Mouse (Mus musculus): ENCODE measurements around the gene Pdx1.
A peak's percentile ranks its signal among the peaks of the same experiment; 100 is the strongest.

Gene Pdx1

DNA sequence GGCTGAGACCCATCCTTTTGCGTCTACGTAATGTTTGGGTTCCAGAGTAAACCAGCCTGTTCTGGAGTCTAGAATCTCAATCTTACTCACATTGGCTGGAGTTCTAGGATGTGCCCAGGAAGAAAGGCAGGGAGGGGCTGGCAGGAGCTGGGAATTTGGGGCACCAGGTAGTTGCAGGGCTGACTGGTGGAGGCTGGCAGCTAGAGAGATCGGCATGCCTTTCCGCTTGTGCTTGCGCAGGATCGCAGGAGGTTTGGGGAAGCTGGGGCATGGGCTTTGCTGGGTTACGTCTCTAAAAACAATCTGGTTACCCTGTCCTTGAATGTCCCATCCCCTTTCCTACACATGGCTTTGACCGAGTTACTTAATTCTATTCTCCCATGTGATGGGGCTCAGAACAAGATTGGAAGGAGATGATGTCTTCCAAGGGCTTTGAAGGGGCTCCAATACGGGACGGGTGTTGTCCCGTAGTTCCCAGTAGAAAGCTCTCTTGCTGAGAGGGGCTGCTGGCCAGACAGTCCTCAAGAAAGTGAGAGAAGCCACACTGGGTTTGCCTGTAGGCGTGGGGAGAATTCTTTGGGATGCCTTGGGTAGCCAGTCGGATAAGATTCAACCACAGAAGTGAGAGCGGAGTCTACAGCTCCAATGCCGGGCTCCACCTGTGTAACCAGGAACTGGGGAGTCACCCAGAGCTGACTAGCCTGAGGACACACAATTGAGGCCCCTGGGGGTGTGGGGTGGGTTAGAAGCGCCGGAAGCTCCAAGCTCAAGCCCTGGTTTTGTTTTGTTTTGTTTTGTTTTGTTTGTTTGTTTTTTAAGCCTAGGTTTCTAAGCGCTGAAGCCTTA lies 7.2 kb downstream of the Pdx1 start:
- DNase-seq (ENCODE audit: extremely low read depth, insufficient read length, low spot score): no peak

DNA sequence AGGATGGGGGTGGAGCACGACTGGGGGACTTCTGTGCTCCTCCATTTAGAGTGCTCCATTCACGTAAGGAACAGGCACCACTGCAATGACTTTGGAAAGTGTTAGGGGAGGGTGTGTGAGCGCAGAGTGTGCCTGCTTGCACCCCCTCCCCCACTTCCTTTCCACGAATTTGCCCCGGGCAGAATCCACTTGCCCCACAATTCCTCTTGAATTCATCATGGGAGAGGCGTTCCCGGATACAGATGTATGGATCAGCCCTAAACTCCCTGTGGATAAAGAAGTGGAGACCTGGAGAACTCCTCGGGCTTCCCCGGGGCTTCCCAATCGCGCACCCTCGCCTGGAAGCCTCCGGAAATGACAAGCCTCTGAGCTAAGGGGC lies 7.8 kb downstream of the Pdx1 start:
- DNase-seq (ENCODE audit: extremely low read depth, insufficient read length, low spot score): no peak

DNA sequence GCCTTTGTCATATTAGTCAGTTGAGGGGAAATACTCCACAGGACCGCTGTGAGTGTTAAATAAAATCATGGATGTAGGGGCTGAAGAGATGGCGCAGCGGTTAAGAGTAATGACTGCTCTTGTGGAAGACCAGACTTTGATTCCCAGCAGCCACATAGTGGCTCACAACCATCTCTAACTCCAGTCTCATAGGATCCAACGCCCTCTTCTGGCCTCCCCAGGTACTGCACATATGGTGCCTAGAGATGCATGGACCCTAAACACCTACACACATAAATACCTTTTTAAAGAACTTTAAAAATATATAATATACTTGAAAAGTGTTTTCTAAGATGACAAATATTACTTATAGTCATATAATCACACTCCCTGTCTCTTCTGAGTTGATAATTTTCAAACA lies 14.6 kb downstream of the Pdx1 start:
- no peak for DNase-seq (ENCODE audit: extremely low read depth, insufficient read length, low spot score)

DNA sequence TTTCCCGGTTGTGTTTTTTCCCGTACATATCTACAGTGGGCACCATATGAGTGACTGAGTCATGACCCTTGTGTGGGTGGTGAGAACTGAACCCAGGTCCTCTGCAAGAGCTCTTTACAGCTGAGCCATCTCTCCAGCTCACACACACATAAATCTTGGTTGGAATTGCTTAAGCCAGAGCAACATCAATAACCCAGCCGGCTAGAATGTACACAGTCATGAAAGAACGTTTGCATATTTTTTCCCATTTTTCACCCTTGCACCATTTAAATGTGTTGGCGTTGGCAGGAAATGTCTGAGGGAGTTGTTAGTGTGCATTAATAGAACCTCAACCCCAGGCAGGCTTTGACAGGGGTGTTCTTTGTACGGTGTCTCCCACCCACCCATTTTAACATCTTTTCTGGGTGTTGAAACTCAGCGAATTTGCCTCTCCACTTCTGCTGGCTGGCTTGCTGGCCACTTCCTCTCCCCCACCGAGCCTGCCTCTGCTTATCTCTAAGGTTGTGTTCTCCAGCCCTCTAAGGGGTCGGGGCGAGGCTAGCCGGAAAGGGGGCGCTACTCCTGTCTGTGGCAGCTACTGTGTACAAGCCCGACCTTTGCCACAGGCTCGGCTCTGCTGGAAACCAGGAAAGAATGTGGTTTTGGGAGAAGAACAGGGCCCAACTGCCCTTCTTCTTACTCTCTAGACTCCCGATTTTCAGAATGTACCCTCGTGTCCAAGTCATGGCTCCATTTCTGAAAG lies 22.2 kb downstream of the Pdx1 start:
- peak; percentile 61 for DNase-seq (ENCODE audit: extremely low read depth, insufficient read length, low spot score)

DNA sequence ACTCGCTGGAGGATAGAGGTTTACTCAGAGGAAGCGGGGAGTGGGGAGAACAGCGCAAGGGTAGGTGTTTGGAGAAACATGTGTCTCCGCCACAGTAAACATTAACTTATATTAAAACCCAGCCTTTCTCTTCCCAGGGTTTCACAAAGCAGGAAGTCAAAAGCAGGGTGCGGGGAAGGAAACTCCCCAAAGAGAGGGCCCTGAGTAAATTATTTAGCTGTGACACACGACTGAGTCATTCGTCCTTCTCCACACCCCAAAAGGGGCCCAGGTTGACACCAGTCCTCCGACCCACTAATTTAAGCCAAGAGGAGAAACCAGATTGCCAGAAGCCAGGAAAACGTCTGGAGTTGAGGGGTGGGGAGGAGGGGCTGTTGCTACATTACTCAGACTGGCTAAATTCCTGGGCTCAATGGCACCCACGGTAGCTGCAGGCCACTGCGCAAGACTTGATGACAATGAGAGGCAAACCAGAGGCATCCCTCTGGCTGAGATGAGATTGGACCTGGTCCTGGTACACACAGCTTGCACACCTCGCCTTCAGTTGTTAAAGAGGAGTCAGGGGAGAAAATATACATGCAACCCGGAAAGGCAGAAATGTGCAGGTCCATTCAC lies 22.9 kb downstream of the Pdx1 start:
- no peak for DNase-seq (ENCODE audit: extremely low read depth, insufficient read length, low spot score)

DNA sequence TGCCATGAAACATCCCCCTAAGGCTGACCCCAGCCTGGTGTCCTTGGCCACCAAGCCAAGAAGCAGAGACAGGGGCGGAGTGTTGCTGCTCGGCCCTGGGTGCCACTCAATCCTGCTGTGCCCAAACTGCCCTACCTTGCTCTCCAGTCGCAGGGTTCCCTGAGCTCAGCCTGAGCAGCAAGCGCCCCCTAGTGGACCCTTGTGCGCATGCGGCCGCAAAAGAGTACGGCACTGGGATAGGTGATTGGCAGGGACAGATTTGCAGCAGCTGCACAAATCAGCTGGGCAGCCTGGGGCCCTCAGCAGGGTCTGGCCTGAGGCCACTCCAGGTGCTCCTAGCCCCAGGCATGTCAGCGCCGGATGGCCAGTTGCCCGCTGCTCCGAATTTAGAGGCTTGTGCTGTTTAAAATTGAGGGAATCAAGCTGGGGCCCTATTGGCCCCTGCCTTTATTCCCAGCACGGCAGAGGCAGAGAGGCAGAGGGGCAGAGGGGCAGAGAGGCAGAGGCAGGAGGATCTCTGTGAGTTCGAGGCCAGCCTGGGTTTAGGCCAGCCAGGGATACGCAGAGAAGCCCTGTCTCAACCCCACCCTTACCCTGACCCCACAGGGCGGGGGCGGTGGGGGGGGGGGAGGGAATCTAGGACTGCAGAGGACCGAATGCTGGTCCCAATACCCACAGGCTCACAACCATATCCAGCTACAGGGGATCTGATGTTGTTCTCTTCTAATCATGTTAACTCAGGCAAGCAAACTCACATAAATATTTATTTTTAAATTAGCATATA lies 23.6 kb downstream of the Pdx1 start:
- DNase-seq (ENCODE audit: extremely low read depth, insufficient read length, low spot score): peak; percentile 87

DNA sequence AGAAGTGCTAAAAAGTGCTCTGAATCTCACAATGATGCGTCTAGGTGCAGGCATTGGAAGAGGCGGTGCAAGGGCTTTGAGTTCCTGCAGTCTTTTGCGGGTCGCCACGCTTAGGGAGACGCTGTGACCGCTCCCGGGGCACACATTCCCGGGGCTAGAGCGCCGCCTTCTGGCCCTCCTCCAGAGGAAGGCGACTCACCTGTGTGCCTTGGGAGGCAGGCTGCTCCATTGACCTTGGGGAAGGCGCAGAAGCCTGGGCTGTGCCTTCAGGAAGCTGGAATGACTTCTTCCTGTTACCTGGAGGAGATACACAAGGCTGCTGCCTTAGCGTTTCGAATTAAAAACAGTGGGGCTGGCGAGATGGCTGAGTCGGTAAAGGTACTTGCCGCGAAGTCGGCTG lies 24.4 kb downstream of the Pdx1 start:
- DNase-seq (ENCODE audit: extremely low read depth, insufficient read length, low spot score): peak; percentile 49

DNA sequence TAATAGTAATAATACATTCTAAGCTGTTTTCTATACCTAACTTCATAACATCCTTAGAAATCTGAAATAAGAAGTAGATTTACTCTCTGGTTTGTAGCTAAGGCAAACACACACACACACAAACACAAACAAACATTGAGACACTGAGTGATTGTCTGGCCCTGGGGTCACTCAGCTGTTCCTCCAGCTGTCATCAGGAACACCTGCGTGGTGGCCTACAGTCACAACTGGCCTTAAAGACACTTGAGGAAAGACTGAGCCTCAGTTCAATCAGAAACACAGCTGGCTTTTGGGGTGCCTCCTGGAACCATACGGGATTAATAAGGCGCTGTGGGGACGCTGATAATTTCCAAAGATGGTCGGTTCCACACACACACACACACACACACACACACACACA lies 27.5 kb downstream of the Pdx1 start:
- no peak for DNase-seq (ENCODE audit: extremely low read depth, insufficient read length, low spot score)

DNA sequence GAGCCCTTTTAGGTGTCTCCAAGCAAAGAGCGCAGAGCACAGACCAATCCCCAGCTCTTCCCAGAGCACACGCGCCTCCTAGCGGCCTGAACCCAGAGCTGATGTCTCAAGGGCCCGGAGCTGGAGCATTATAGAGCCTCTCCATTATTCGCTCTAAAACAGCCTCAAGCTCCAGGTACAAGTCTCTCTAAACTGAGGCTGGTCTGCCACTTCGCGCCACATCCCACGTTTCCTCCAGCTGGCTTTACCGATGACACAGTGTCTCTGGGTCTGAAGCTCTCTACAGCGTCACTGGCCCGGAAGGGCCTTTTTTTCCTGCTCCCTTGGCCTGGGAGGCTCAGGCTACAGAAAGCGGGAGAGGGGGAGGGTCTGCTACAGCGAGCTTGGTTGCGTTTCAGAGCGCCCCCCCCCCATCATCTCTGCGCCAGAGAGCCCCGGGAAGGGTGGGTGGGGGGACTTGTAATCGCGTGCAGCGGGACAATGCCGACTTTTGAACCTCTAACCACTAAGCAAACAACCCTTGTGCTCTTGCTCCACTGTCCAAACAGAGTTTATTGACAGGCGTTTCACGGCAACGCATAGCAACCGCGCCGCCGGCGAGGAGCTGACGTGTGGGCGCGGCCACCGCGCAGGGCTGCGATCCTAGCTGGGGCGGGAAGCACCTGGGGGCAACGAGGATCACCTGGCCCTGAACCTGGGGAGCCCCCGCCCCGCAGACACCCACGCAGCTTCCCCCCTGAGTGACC lies 29.7 kb downstream of the Pdx1 start:
- DNase-seq (ENCODE audit: extremely low read depth, insufficient read length, low spot score): no peak

DNA sequence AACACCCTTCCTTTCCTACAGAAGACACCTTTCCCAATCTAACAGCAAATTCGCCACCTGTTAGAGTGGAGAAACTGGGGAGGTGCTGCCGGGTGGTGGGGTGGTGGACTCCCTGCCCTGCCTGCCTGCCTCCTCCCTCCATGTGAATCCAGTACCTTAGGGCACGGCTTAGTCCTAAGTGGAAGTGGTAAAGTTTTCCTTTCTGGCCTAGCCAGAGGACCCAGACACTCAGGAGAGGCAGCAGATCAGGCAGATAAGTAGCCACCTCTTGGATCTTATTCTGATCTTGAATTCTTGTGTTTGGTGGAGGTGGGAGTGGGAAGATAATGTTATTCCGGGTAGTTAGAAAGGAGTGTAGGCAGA lies 30.2 kb downstream of the Pdx1 start:
- no peak for DNase-seq (ENCODE audit: extremely low read depth, insufficient read length, low spot score)

DNA sequence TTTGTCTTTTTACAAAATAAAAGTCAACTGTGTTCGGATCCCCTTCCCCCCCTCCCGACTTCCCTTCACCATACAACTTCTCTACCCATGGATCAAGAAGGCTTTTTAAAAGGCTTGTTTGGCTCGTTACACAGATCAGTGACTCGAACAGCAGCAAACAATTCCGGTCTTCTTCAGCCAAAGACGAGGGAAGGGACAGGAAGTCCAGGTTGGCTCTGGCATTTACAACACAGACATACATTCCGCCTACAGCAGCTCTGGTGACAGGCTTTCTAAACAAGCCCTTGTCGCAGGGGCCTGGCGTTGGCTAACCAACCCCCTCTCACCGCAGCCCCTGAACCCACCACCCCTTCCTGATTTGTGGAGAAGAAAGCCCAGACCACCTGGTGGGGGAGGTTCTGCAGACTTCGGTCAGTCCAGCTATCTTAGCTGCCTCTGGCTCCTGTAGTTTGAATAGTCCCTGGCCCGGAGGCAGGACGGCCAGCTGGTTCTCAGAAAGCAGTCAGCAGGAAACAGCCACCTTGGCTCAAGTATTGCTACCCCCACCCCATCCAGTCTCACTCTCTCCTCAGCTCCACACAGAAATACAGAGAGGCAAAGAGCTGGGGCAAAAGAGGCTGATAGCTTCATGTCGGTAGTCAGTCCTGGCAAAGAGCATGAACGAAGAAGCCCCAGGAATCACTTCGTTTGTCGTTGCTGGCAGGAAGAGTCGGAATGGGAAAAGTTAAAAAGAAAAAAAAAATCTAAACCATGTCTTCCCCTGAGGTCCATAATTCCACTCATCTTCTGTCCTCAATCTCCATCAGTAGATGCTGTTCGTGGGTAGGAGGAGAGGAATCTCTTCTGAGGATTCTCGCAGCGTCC lies 31.4 kb downstream of the Pdx1 start:
- DNase-seq (ENCODE audit: extremely low read depth, insufficient read length, low spot score): no peak

DNA sequence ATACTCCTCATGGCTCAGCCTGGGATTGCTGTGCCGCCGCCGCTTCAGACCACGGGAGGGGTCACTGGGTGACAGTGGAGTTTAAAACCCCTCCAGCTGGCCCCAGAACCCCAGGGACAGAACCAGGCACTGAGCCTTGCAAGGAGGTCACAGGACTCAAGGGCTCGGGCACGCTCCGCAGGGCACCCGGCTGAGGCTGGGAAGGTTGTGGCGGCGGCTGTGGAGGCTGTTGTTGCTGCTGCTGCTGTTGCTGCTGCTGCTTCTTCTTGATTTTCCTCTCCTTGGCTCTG lies 32.0 kb downstream of the Pdx1 start:
- no peak for DNase-seq (ENCODE audit: extremely low read depth, insufficient read length, low spot score)

DNA sequence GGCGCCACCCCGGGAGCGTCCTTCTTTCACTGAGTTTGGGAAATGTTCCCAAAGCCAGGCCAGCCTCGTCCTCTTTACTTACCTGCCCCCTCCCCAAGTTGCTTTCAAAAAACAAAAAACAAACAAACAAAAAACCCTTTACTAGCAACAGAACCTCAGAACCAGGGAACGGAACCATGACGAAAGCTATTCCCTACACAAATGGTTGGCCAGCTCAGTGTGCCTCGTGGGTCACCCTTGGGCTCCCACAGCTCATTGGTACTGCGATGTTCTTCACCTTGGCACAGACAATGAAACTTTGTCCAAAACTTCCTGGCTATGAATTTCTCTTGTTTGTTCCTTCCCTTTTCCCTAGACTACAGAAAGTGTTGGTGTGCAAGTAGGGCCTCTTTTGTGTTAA lies 32.4 kb downstream of the Pdx1 start:
- DNase-seq (ENCODE audit: extremely low read depth, insufficient read length, low spot score): no peak

DNA sequence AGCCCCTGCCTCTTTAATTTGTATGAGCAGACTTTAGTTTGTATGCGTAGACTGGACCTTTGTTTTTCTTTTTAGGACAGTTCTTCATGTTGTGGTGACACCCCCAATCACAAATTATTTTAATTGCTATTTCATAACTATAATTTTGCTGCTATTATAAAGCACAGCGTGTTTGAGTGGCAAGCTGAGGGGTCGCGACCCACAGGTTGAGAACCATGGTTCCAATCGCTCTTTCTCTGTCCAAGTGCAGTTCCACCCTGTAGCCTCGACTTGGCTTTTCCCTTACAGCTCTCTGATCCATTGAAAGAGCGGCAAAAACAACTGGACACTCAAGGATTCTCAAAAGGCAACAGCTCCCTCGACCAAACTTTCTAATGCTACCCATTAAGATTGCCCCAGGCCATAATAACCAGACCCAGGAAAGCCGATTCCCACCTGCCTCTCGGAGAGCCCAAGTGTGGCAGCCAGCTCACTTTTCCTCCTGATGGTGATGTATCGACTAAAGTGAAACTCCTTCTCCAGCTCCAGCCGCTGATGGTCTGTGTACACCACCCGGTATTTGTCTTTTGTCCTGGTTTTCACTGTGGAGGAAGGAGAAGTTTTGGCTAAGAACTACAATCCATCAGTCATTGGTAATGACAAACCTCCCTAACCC lies 33.1 kb downstream of the Pdx1 start:
- DNase-seq (ENCODE audit: extremely low read depth, insufficient read length, low spot score): no peak

DNA sequence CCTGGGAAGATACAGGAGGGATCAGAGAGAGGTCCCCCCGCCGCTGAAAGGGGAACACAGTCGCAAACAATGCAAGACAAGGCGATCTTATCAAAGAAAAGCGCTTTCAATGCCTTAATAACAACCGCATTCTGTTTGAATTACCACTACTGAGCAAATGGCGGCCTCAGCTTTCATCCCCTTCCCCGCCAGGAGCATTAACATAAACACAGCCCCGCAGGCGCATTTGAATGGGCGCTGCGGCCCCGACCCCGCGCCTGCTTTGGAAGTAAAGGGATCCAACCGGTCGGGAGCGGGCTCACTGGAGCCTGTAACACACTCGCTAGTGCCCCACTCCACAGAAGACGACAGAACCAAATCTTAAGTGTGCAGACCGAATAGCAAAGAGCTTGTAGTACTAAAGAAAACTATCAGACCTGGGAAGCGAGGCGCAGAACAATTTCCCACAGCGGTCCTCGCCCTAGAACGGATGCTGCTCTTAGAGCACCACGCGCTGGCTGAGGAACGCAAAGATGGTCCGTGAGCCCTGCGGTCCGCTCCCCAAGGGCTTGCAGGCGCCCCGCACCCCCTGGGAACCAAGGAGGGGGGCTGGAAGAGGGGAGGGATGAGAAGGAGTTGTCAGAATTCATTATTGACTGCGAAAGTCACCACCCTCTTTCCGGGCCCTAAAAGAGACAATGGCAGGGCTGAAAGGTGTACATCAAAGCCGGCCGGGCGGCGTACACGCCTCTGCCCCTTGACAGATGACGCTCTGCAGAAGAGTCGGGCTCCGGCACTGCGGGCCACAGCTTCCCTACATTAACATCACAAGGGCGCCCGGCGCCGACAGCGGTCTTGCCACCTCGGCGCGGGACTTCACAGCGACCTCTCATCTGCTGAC lies 34.8 kb downstream of the Pdx1 start:
- no peak for DNase-seq (ENCODE audit: extremely low read depth, insufficient read length, low spot score)

DNA sequence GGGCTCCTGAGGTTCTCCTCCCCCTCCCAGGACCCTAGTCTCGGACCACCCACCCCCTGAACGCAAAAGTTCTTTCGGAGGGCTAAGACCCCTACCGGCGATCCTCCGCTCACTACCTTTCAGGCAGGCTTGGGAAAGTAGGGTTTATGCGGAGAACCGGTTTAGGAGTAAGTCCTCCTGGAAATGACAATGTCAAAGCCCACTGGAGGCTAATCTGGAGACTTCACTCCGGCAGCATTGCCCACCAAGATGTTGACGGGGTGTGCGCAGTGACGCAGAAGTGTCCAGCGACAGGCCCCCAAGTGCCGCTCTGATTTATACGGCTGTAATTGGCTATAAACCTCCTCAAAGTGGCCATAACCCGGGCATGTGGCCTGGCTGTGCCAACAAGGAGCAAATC lies 35.4 kb downstream of the Pdx1 start:
- no peak for DNase-seq (ENCODE audit: extremely low read depth, insufficient read length, low spot score)

DNA sequence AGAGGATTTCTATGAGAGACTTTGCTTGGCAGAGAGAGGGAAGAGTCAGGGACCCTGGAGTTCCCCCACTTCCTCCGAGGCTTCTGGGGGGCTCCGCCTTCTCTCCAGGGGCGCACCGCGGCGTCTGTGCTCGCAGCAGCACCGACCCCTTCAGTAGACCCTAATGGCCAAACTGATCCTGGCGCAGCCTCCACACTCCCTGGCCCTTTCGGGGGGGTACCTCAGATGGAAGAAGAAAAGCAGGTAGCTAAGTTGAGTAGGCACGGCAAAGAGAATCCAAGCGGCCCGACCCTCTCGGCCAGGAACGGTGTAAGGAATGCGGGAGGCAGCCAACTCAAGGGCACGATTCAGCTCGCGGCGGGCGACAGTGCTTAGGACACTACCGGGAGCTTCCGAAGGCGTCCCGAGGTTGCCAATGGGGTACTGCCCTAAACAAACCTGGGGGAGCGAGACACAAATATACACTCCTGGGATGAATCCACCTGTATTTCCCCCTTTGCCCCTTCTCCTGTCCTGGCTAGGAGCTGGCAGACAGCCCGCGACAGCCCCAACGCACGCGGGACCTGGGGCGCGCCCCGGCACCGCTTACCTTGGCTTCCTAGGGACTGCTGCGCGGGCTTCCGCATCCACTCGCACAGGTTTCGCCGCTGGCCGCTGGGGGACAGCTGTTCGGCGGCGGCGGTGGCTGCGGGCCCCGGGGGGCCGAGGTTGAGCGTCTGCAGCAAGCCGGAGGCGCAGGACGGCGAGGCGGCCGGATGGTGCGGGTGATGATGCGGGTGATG lies 36.3 kb downstream of the Pdx1 start:
- no peak for DNase-seq (ENCODE audit: extremely low read depth, insufficient read length, low spot score)
